ENCODE assay signal across 17 mouse cellular contexts in genomic region chr3:85431208-85431607, GRCm38 (mm10).
"Had no signal": no experiment of that assay in that cellular context is flagged by ENCODE, and none has a peak within 500 bp of the region (broad histone marks: within the 10 kb centered on the region; RNA-seq: fewer than 3 reads in every experiment).

No protein-coding gene starts in this region.

- H3K27ac ChIP-seq: liver, embryonic 15.5 days; lung, embryonic 15.5 days; macrophage; midbrain, embryonic 13.5 days; midbrain, embryonic 15.5 days; neural tube, embryonic 12.5 days; stomach, embryonic 15.5 days; stomach, postnatal 0 days had no signal

- DNase-seq: liver, postnatal 0 days; lung, adult 2 months; lung, postnatal 14 days; lung, postnatal 36 days; right cerebral cortex, postnatal 14 days; thymus, adult 2 months; thymus, postnatal 25 days; thymus, postnatal 4 days had no signal

- H3K4me3 ChIP-seq: liver, embryonic 15.5 days; lung, embryonic 15.5 days; megakaryocyte, embryonic 14.5 days; midbrain, embryonic 13.5 days; midbrain, embryonic 15.5 days; neural tube, embryonic 12.5 days; stomach, embryonic 15.5 days had no signal
